Mouse (Mus musculus) intestine, embryonic 16.5 days (tissue): ENCODE measurements around the gene Ptges. TPM values are rescaled to one million over a fixed set of nuclear protein-coding genes. Genes with fewer than 3 reads are reported as not detected.

ENCODE experiments used
- ATAC-seq: fragments of 200-750 bp; cut with Nextera tagmentation; 2 replicates; pipeline ENCODE4 v1.8.0; 2017; ENCODE audit warnings: moderate TSS enrichment, moderate library complexity
- H3K27ac ChIP-seq: fragments of 300-500 bp; sonication (generic); 2 replicates; pipeline ENCODE4 v1.5.1; 2014; ENCODE audit warnings: mild to moderate bottlenecking, low read length
- H3K27me3 ChIP-seq: fragments of 300-500 bp; sonication (generic); replicated peaks from 2 replicates; pipeline ENCODE4 v1.6.1; 2014; ENCODE audit warnings: low read length, control low read depth, mixed read lengths; ENCODE audit not compliant: control insufficient read depth, insufficient read depth
- H3K36me3 ChIP-seq: fragments of 300-500 bp; sonication (generic); 2 replicates; pipeline ENCODE4 v1.6.1; 2014; ENCODE audit warnings: low read length, control low read depth; ENCODE audit not compliant: control insufficient read depth, insufficient read depth
- H3K4me1 ChIP-seq: fragments of 300-500 bp; sonication (generic); 2 replicates; pipeline ENCODE4 v1.6.1; 2014; ENCODE audit warnings: low read length, control low read depth, mixed read lengths; ENCODE audit not compliant: control insufficient read depth, insufficient read depth
- H3K4me2 ChIP-seq: fragments of 300-500 bp; sonication (generic); 2 replicates; pipeline ENCODE4 v1.6.1; 2014; ENCODE audit warnings: low read depth, low read length, control low read depth
- H3K4me3 ChIP-seq: fragments of 300-500 bp; sonication (generic); 2 replicates; pipeline ENCODE4 v1.5.1; 2014; ENCODE audit warnings: mild to moderate bottlenecking, low read length
- H3K9ac ChIP-seq: fragments of 300-500 bp; sonication (generic); 2 replicates; pipeline ENCODE4 v1.6.1; 2014; ENCODE audit warnings: low read depth, low read length
- H3K9me3 ChIP-seq: fragments of 300-500 bp; sonication (generic); 2 replicates; pipeline ENCODE4 v1.6.1; 2016; ENCODE audit warnings: low read length, control low read depth; ENCODE audit not compliant: control insufficient read depth
- WGBS: fragments of 180-500 bp; shearing (Covaris S2); extraction: QIAGEN DNeasy Blood & Tissue Kit; methylation state at CpG from one replicate; pipeline ENCODE4 v1.1.7; 2014; 5-methylcytosine and 5-hydroxymethylcytosine counted together
- polyA plus RNA-seq: library from polyadenylated mRNA; unstranded; fragments of >200 nt; fragmentation: Nextera tagmentation; extraction: Ambion mirVana; gene quantifications from 2 replicates; pipeline ENCODE4 v1.2.1, GENCODE M21; 2015

Ptges gene
- polyA plus RNA-seq, 1 experiment from 2014 or later: 4.0 TPM

GRCm38 (mm10) chr2:30872669-30873068, 57.0 kb downstream of the Ptges start:
- Histone ChIP-seq H3K9me3 (no peaks in the 10 kb centered on the region), H3K4me2 (no peak overlapping the region), H3K4me1 (no peaks in the 10 kb centered on the region), H3K4me3 (no peak overlapping the region), H3K36me3 (no peaks in the 10 kb centered on the region), H3K27me3 (0 out of 2 replicates have a peak, but pooled peaks cover 2% of the 10 kb centered on the region), H3K9ac (no peak overlapping the region), H3K27ac (no peak overlapping the region)
- ATAC-seq: no peak
- WGBS: 72% methylated on average over 6 of the region's 6 CpGs

- Histone ChIP-seq H3K9ac (no peak overlapping the region), H3K36me3 (no peaks in the 10 kb centered on the region), H3K9me3 (no peaks in the 10 kb centered on the region), H3K27me3 (0 out of 2 replicates have a peak, but pooled peaks cover 2% of the 10 kb centered on the region), H3K4me2 (no peak overlapping the region), H3K4me3 (no peak overlapping the region), H3K27ac (no peak overlapping the region), H3K4me1 (no peaks in the 10 kb centered on the region)
- ATAC-seq: no peak
- WGBS: 64% methylated on average over 8 of the region's 8 CpGs
Measured at GRCm38 (mm10) chr2:30870863-30871262, 58.8 kb downstream of the Ptges start.

GRCm38 (mm10) chr2:30865426-30865825, 64.2 kb downstream of the Ptges start:
- H3K4me2 ChIP-seq: peak overlapping the region; percentile 55; the same call in 1 of the 2 replicates
- H3K9me3 ChIP-seq: no peaks in the 10 kb centered on the region
- no peaks in the 10 kb centered on the region for H3K36me3 ChIP-seq
- 58% methylated on average over 3 of the region's 3 CpGs for WGBS
- no peak overlapping the region for H3K27ac ChIP-seq
- H3K27me3 ChIP-seq: peaks cover 8% of the 10 kb centered on the region; the same call in 1 of the 2 replicates
- ATAC-seq: no peak
- H3K4me3 ChIP-seq: no peak overlapping the region
- no peak overlapping the region for H3K9ac ChIP-seq
- H3K4me1 ChIP-seq: peaks cover 7% of the 10 kb centered on the region; the same call in 1 of the 2 replicates

GRCm38 (mm10) chr2:30864968-30865381, 64.7 kb downstream of the Ptges start:
- H3K36me3 ChIP-seq: no peaks in the 10 kb centered on the region
- H3K9me3 ChIP-seq: no peaks in the 10 kb centered on the region
- H3K4me2 ChIP-seq: peak overlapping the region; percentile 55
- H3K27me3 ChIP-seq: peaks cover 8% of the 10 kb centered on the region; the same call in 1 of the 2 replicates
- H3K27ac ChIP-seq: no peak overlapping the region
- WGBS: 2% methylated on average over 35 of the region's 35 CpGs
- peak overlapping the region; percentile 55 for H3K9ac ChIP-seq
- H3K4me3 ChIP-seq: peak overlapping the region; percentile 38
- ATAC-seq: peak; percentile 38
- H3K4me1 ChIP-seq: peaks cover 7% of the 10 kb centered on the region; the same call in 1 of the 2 replicates

GRCm38 (mm10) chr2:30863574-30863973, 66.1 kb downstream of the Ptges start:
- Histone ChIP-seq H3K27me3 (peaks cover 8% of the 10 kb centered on the region; the same call in 1 of the 2 replicates), H3K9me3 (no peaks in the 10 kb centered on the region), H3K9ac (no peak overlapping the region), H3K4me1 (peaks cover 7% of the 10 kb centered on the region; the same call in 1 of the 2 replicates), H3K36me3 (no peaks in the 10 kb centered on the region), H3K4me2 (no peak overlapping the region), H3K4me3 (no peak overlapping the region), H3K27ac (no peak overlapping the region)
- ATAC-seq: no peak
- 75% methylated on average over 9 of the region's 9 CpGs for WGBS

- no peak for ATAC-seq
- 72% methylated on average over 4 of the region's 4 CpGs for WGBS
Measured at GRCm38 (mm10) chr2:30862081-30862480, 67.6 kb downstream of the Ptges start.

GRCm38 (mm10) chr2:30859782-30860181, 69.9 kb downstream of the Ptges start:
- ATAC-seq: no peak
- no peaks in the 10 kb centered on the region for H3K36me3 ChIP-seq
- 75% methylated on average over 5 of the region's 5 CpGs for WGBS
- H3K27ac ChIP-seq: no peak overlapping the region
- no peaks in the 10 kb centered on the region for H3K9me3 ChIP-seq
- no peak overlapping the region for H3K4me2 ChIP-seq
- no peak overlapping the region for H3K9ac ChIP-seq
- H3K27me3 ChIP-seq: peaks cover 8% of the 10 kb centered on the region; the same call in 1 of the 2 replicates
- H3K4me1 ChIP-seq: peaks cover 2% of the 10 kb centered on the region; the same call in 1 of the 2 replicates
- H3K4me3 ChIP-seq: no peak overlapping the region

More at GRCm38 (mm10) chr2:30862081-30862480, 67.6 kb downstream of the Ptges start:
- Histone ChIP-seq H3K27me3 (peaks cover 8% of the 10 kb centered on the region; the same call in 1 of the 2 replicates), H3K4me1 (peaks cover 7% of the 10 kb centered on the region; the same call in 1 of the 2 replicates), H3K4me3 (no peak overlapping the region), H3K4me2 (no peak overlapping the region), H3K9ac (no peak overlapping the region), H3K36me3 (no peaks in the 10 kb centered on the region), H3K9me3 (no peaks in the 10 kb centered on the region), H3K27ac (no peak overlapping the region)

- no peak overlapping the region for H3K9ac ChIP-seq
- 76% methylated on average over 6 of the region's 6 CpGs for WGBS
- H3K27ac ChIP-seq: no peak overlapping the region
- H3K4me3 ChIP-seq: no peak overlapping the region
- no peaks in the 10 kb centered on the region for H3K36me3 ChIP-seq
- no peaks in the 10 kb centered on the region for H3K27me3 ChIP-seq
- no peaks in the 10 kb centered on the region for H3K9me3 ChIP-seq
- H3K4me1 ChIP-seq: peaks cover 7% of the 10 kb centered on the region; the same call in 1 of the 2 replicates
- no peak overlapping the region for H3K4me2 ChIP-seq
- no peak for ATAC-seq
Measured at GRCm38 (mm10) chr2:30857076-30857475, 72.6 kb downstream of the Ptges start.

- 35% methylated on average over 20 of the region's 20 CpGs for WGBS
- H3K4me1 ChIP-seq: peaks cover 7% of the 10 kb centered on the region; the same call in 1 of the 2 replicates
- H3K36me3 ChIP-seq: no peaks in the 10 kb centered on the region
- no peak overlapping the region for H3K9ac ChIP-seq
- no peaks in the 10 kb centered on the region for H3K9me3 ChIP-seq
- no peak overlapping the region for H3K27ac ChIP-seq
- ATAC-seq: no peak
- H3K27me3 ChIP-seq: no peaks in the 10 kb centered on the region
- no peak overlapping the region for H3K4me2 ChIP-seq
- no peak overlapping the region for H3K4me3 ChIP-seq
Measured at GRCm38 (mm10) chr2:30852771-30853313, 76.8 kb downstream of the Ptges start.
